Mouse (Mus musculus): ENCODE measurements around the gene Wnt16. TPM values are rescaled to one million over a fixed set of nuclear protein-coding genes. Genes with fewer than 3 reads are reported as not detected.

The Wnt16 gene
- total and polyA plus RNA-seq, 3 experiments: not detected

DNA sequence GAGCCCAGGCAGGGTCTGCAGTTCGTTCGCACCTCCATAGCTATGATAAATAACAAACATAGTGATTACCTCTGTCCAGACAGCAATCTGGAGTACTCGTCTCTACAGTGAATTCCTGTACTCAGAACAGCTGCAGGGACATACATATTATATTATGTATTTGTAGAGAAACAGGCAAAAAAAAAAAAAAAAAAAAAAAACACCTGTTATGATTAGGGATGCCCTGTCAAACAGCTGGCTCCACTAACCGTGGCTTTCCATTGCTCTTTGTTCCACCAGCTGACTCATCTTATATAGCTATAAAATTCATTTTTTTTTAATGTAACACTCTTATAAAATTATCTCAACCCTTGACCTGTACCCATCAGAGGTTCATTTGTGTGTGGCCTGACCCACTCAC is 38.3 kb downstream of the Wnt16 start:
- DNase-seq (ENCODE audit: low read depth, low spot score): no peak
- no peaks in the 10 kb centered on the region for H3K9me3 ChIP-seq (replicated peaks; ENCODE audit: insufficient read depth, low read length)
- no peak overlapping the region for H3K27ac ChIP-seq (ENCODE audit: control insufficient read depth, low read depth, low read length)
- no peak overlapping the region for H3K9ac ChIP-seq (ENCODE audit: control insufficient read depth, low read depth, low read length, poor library complexity, severe bottlenecking)
- no peak for TF ChIP-seq TCF12 (IDR thresholded peaks at IDR 0.05; ENCODE audit: low read depth, low read length)
- TF ChIP-seq RCOR1 (IDR thresholded peaks at IDR 0.05; ENCODE audit: low read depth, low read length): no peak
- TF ChIP-seq TBP (IDR thresholded peaks at IDR 0.05; ENCODE audit: low read depth, low read length): no peak
- TF ChIP-seq USF1 (IDR thresholded peaks at IDR 0.05; ENCODE audit: low read depth, low read length): no peak
- no peak for TF ChIP-seq RAD21 (IDR thresholded peaks at IDR 0.05; ENCODE audit: low read depth, low read length)
- no peak for TF ChIP-seq SIN3A (IDR thresholded peaks at IDR 0.05; ENCODE audit: low read length)
- no peak for TF ChIP-seq KAT2A (conservative IDR thresholded peaks at IDR 0.05; ENCODE audit: low read depth, low read length)
- TF ChIP-seq CTCF (IDR thresholded peaks at IDR 0.05 in 2 of 3, conservative IDR thresholded peaks at IDR 0.05 in 1 of 3; ENCODE audit: control insufficient read depth in 1 of 3, insufficient read depth in 1 of 3, low read depth in 2 of 3, low read length in 3 of 3, poor library complexity in 1 of 3, severe bottlenecking in 1 of 3): no peak
- TF ChIP-seq SMC3 (IDR thresholded peaks at IDR 0.05; ENCODE audit: low read depth, low read length): no peak
- no peak for TF ChIP-seq CHD1 (IDR thresholded peaks at IDR 0.05; ENCODE audit: low read depth, low read length)
- no peak for TF ChIP-seq MEF2A (IDR thresholded peaks at IDR 0.05; ENCODE audit: extremely low read depth, insufficient replicate concordance, low read depth, low read length, poor library complexity, severe bottlenecking)
- no peak for TF ChIP-seq NRF1 (IDR thresholded peaks at IDR 0.05; ENCODE audit: insufficient read depth, low read depth, low read length, poor library complexity, severe bottlenecking)
- TF ChIP-seq TAL1 (IDR thresholded peaks at IDR 0.05; ENCODE audit: low read length): no peak
- no peak for TF ChIP-seq NELFE (IDR thresholded peaks at IDR 0.05; ENCODE audit: low read depth, low read length)
- TF ChIP-seq BHLHE40 (IDR thresholded peaks at IDR 0.05; ENCODE audit: borderline replicate concordance, low read depth, low read length): no peak
- no peak for TF ChIP-seq ELF1 (IDR thresholded peaks at IDR 0.05; ENCODE audit: low read depth, low read length)
- TF ChIP-seq POLR2A (IDR thresholded peaks at IDR 0.05; ENCODE audit: control insufficient read depth in 1 of 2, insufficient read depth in 1 of 2, low read depth in 1 of 2, low read length in 2 of 2, poor library complexity in 1 of 2): no peak
- no peak for TF ChIP-seq ETS1 (IDR thresholded peaks at IDR 0.05; ENCODE audit: low read depth, low read length)
- TF ChIP-seq E2F4 (IDR thresholded peaks at IDR 0.05; ENCODE audit: borderline replicate concordance, low read depth, low read length): no peak
- no peak for TF ChIP-seq POLR2AphosphoS2 (IDR thresholded peaks at IDR 0.05; ENCODE audit: low read length)
- H3K4me1 ChIP-seq (ENCODE audit: control insufficient read depth in 1 of 2, insufficient read depth in 2 of 2, low read length in 2 of 2): no peaks in the 10 kb centered on the region
- H3K27me3 ChIP-seq (ENCODE audit: control insufficient read depth in 1 of 2, insufficient read depth in 2 of 2, low read length in 2 of 2): no peaks in the 10 kb centered on the region
- no peak overlapping the region for H3K4me3 ChIP-seq (ENCODE audit: control insufficient read depth in 1 of 2, insufficient read depth in 1 of 2, low read depth in 2 of 2, low read length in 2 of 2)
- peaks cover 0 to 3% of the 10 kb centered on the region in 2 experiments; a peak in 3 of 4 replicates for H3K36me3 ChIP-seq (ENCODE audit: control insufficient read depth in 1 of 2, insufficient read depth in 2 of 2, low read length in 2 of 2)
- H3K79me2 ChIP-seq (ENCODE audit: control insufficient read depth, insufficient read depth, low read length, poor library complexity): no peaks in the 10 kb centered on the region

DNA sequence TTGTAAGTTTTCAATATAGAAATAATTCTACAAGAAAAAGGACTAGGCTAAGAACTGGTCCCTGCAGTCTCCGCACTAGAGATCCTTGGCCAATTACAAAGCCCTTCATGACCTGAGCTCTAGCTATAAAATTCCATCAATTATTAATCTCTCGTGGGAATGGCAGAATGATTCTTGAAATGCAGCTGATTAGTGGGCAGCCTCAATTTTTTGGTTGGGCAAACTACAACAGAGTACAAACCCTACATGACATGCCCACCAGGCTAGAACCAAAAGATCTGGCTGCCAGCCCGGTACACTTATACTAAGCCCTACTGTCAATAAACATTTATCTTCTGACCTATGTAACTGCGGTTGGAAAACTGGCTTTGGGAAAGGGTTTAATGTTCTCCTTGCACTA is 39.1 kb downstream of the Wnt16 start:
- Histone ChIP-seq H3K79me2 (ENCODE audit: control insufficient read depth, insufficient read depth, low read length, poor library complexity) (no peaks in the 10 kb centered on the region), H3K36me3 (ENCODE audit: control insufficient read depth in 1 of 2, insufficient read depth in 2 of 2, low read length in 2 of 2) (peaks cover 0 to 3% of the 10 kb centered on the region in 2 experiments; a peak in 3 of 4 replicates), H3K9ac (ENCODE audit: control insufficient read depth, low read depth, low read length, poor library complexity, severe bottlenecking) (no peak overlapping the region), H3K4me3 (ENCODE audit: control insufficient read depth in 1 of 2, insufficient read depth in 1 of 2, low read depth in 2 of 2, low read length in 2 of 2) (no peak overlapping the region), H3K27me3 (ENCODE audit: control insufficient read depth in 1 of 2, insufficient read depth in 2 of 2, low read length in 2 of 2) (no peaks in the 10 kb centered on the region), H3K9me3 (replicated peaks; ENCODE audit: insufficient read depth, low read length) (no peaks in the 10 kb centered on the region), H3K4me1 (ENCODE audit: control insufficient read depth in 1 of 2, insufficient read depth in 2 of 2, low read length in 2 of 2) (no peaks in the 10 kb centered on the region), H3K27ac (ENCODE audit: control insufficient read depth, low read depth, low read length) (no peak overlapping the region)
- TF ChIP-seq MAFK (IDR thresholded peaks at IDR 0.05; ENCODE audit: borderline replicate concordance, low read depth, low read length): no peak
- no peak for TF ChIP-seq GATA1 (IDR thresholded peaks at IDR 0.05; ENCODE audit: low read depth, low read length)
- TF ChIP-seq ZC3H11A (IDR thresholded peaks at IDR 0.05; ENCODE audit: low read depth, low read length): no peak
- no peak for TF ChIP-seq MYB (IDR thresholded peaks at IDR 0.05; ENCODE audit: low read depth, low read length)
- no peak for TF ChIP-seq ELF1 (IDR thresholded peaks at IDR 0.05; ENCODE audit: low read depth, low read length)
- TF ChIP-seq SMC3 (IDR thresholded peaks at IDR 0.05; ENCODE audit: low read depth, low read length): no peak
- no peak for TF ChIP-seq JUND (IDR thresholded peaks at IDR 0.05; ENCODE audit: low read depth, low read length)
- TF ChIP-seq SIN3A (IDR thresholded peaks at IDR 0.05; ENCODE audit: low read length): no peak
- no peak for TF ChIP-seq ZMIZ1 (IDR thresholded peaks at IDR 0.05; ENCODE audit: low read depth, low read length)
- TF ChIP-seq ZNF384 (IDR thresholded peaks at IDR 0.05; ENCODE audit: low read depth, low read length): no peak
- TF ChIP-seq POLR2A (IDR thresholded peaks at IDR 0.05; ENCODE audit: control insufficient read depth in 1 of 2, insufficient read depth in 1 of 2, low read depth in 1 of 2, low read length in 2 of 2, poor library complexity in 1 of 2): no peak
- no peak for TF ChIP-seq ZKSCAN1 (IDR thresholded peaks at IDR 0.05; ENCODE audit: low read depth, low read length)
- no peak for TF ChIP-seq MAX (IDR thresholded peaks at IDR 0.05; ENCODE audit: low read length)
- no peak for TF ChIP-seq TAL1 (IDR thresholded peaks at IDR 0.05; ENCODE audit: low read length)
- TF ChIP-seq E2F4 (IDR thresholded peaks at IDR 0.05; ENCODE audit: borderline replicate concordance, low read depth, low read length): no peak
- no peak for DNase-seq (ENCODE audit: low read depth, low spot score)
